Mouse (Mus musculus) activated CD4-positive, CD25-positive, alpha-beta regulatory T cell, adult 4 months (primary cell): ENCODE measurements around the gene Rbak. TPM values are rescaled to one million over a fixed set of nuclear protein-coding genes. Genes with fewer than 3 reads are reported as not detected.
"Not testable (repeated sequence)": the region's sequence is repeated elsewhere in the genome, so short reads cannot be mapped to it uniquely, and the experiment has no call there.

Source experiments
- ATAC-seq: one replicate; pipeline ENCODE4 v1.8.0; 2017
- polyA plus RNA-seq, 2 experiments: library from polyadenylated mRNA; unstranded; fragments of 100-300 nt; shearing (Covaris generic); gene quantifications; one replicate each; pipeline ENCODE4 v1.2.1; 2017

The Rbak gene
- 1 to 10 TPM; 6.7 to 8.8 TPM for polyA plus RNA-seq

DNA sequence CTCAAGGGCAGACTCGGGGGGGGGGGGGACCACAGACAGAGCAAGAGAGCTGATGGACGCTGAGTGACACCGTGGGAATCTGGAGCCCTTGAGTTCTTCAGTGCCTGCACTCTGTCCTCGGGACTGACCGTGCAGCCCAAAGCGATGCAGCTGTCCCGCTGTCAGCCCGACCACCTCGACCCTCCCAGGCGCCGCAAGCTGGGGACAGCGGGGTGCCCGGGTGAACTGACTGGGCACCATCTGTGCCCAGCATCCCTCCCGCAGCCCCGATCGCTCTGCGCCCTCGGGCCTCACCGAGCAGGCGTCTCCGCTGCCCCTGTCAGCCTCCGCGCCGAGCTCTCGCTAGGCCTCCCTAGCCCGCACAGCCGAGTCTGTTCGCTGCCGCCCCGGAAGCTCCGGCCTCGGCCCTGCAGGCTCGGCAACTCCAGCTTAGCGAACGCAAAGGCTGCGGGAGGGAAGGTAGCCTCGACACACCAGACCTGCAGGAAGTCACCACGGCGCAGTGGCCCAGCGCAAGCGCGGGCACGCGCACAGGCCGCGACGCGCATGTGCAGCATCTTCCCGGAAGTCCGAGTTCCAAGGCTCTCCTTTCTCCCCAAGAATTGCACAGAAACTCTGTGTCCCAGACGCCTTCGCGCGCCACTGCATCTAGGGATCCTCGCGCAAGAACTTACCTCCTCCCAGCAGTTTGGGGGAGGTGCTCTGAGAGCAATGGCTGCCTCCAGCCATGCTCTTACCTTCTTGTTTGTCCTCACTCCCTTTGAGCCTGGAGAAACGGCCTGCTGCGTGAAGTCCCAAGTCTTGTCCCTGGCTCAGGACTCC is at the start of gene Rbak, which contains the start of gene Spdye4b:
TSS of gene Rbak (minus strand) at position 521 of the 822 bp plus-strand sequence.
TSS of gene Spdye4b (plus strand) at position 763 of the 822 bp plus-strand sequence.
- peak; percentile 93 for ATAC-seq

DNA sequence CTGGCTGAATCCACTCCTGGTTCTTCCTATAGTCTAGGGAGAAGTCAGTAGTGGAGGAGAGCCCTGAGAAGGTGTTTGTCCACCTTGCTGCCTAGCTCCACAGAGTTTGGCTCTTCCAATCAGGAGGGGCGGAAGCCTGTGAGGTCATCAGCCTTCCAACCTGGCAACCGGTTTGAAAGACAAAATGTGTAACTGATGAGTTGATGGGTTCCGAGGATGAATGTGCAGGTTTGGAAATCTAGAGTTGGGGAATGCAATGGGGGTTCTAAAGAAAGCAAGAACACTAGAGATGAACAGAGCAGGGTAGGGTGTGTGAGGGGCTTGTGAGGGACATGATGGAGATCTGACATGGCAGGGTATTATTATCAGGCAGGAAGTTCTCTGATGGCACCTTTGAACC is 46.2 kb upstream of the Rbak start, which contains the start of gene Spdye4a:
TSS of gene Spdye4a (minus strand) at position 101 of the 400 bp plus-strand sequence.
- no peak for ATAC-seq

DNA sequence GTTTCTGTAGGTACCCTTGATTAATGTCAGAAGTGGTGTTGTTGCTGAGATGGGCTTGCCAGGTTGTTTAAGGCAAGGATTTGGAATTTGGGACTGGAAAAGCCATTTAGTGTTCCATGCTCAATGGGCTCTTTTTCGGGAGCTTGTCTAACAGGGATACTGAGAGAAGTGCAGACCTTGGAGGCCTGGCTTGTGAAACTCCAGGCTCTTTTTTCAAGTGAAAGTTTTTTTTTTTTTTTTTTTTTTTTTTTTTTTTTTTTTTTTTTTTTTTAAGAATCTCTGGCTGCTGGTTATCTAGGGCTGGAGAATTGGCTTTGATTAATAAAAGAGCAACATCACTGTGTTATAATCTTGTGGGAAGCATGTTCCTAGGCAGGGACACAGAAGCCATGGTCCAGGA is 41.7 kb upstream of the Rbak start:
- no peak for ATAC-seq

DNA sequence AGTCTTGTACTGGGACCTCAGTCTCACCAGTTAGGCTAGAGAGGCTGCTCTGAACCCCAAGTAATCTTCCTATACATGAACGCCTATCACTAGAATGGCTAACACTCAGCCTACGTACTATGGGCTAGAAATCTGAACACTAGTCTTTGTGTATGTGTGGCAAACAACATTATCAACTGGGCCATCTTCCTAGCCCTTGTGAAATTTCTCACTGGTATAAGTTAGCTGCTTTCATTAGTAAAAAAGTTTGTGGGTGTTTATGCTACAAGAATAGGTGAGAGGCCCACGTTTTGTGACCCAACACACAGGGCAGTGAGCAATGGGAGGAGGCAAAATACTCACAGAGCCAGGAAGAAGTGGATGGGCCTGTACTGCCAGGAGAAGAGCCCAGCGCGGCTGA is 40.4 kb upstream of the Rbak start:
- ATAC-seq, result no peak

DNA sequence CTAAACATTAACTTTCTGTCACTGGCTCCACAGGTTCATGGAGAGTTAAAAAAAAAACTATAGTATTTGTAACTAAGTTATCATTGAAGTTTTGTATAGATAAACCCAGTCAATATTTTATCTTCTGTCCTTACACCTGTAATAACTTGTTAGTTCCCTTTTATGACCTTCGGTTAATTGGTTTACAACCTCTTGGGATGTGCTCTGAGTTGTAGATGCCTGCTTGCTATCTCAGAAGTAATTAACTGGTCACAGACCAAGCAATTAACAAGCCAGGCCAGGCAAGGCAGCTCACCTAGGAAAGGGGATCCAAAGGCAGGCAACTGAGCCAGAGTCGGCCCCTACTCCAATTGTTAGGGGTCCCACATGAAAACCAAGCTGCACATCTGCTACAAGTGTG is 33.3 kb upstream of the Rbak start:
- no peak for ATAC-seq

DNA sequence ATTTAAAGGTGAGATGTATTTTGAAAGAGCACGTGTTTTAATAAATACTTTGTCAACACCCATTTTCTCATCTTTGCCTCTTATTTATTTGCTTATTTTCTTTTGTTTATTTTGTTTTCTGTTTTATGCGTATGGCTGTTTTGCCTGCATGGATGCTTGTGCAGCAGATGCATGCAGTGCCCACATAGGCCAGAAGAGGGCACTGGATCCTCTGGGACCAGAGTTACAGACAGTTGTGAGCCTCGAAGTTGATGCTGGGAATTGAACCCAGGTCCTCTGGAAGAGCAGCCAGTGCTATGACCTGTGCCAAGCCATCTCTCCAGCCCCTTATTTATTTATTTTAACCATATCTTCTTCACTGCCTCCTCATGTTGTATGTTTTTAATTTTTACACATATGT is 24.4 kb upstream of the Rbak start:
- no peak for ATAC-seq

DNA sequence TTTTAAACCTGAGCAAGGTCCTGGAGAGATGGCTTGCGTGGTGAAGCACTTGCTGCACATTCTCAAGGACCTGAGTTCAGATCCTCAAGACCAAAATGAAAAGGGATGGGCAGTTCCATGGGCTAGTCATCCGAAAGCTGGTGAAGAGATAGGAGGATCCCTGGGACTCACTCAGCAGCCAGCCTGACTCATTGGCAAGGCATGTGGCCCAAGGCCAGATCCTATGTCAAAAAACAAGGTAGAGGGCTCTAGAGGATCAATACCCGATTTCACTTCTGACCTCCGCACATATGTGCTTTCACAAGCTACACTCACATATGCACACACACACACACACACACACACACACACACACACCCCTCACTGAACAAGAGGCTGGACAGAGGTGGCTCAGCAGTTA is 15.9 kb upstream of the Rbak start:
- no peak for ATAC-seq

DNA sequence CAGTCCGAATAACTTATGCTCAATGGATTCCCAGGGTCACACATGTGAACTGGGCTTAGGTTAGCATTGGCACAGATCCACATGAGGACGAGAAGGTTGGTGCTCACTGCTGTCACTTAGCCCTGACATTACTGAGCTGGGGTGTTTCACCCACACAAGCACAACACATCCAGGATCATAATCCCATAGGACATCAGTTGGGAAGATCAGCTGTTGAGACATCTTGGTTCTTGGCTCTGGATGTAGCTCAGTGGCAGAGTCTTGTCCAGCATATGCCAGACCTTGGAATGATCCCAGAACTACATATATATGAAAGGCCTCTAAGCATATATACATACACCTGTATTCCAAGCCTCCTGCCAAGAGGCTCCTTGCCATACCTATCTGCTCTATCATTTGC is 14.6 kb upstream of the Rbak start:
- ATAC-seq, result no peak

DNA sequence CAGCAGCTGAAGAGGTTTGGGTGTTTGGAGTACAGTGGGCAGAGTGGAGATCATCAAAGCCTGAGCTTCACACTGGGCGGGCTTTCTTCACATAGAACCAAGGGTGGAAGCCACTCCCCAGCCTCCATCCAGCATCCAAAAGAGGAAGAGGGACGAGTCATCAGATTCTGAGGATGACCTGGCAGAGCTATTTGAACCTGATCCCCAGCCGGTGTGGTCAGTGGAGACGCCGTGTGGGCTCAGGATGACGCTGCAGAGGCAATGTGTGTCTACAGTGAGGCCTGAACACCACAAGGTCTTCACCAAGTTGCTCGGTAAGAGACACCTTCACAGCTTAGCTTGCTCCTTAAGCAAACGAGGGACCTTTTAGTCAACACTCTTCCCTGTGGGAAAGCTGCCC is 14.2 kb upstream of the Rbak start:
- not testable (repeated sequence) for ATAC-seq

DNA sequence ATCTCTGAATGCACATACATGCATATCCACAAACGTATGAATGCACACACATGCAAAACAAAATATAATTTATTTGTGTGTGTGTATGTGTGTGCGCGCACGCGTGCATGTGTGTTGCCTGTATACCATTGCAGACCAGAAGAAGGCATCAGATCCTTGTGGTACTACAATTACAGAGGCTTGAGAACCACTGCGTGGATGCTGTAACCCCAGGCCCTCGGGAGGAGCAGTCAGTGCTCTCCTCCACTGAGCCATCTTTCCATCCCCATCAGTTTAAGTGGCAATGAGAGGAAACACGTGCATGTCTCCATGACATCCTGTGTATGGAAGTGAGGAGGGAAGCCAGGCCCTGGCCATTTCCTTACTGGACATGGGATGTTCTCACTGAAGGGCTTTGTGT is 12.2 kb upstream of the Rbak start:
- no peak for ATAC-seq

DNA sequence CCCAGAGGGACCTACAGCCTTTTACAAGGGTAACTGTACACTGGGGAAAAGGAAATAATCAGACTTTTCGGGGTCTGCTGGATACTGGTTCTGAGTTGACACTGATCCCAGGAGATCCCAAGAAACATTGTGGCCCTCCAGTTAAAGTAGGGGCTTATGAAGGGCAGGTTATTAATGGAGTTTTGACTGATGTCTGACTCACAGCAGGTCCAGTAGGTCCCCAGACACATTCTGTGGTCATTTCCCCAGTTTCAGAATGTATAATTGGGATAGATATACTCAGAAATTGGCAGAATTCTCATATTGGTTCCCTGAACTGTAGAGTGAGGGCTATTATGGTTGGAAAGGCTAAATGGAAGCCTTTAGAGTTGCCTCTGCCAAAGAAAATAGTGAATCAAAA is 7.4 kb upstream of the Rbak start:
- ATAC-seq, result not testable (repeated sequence)

DNA sequence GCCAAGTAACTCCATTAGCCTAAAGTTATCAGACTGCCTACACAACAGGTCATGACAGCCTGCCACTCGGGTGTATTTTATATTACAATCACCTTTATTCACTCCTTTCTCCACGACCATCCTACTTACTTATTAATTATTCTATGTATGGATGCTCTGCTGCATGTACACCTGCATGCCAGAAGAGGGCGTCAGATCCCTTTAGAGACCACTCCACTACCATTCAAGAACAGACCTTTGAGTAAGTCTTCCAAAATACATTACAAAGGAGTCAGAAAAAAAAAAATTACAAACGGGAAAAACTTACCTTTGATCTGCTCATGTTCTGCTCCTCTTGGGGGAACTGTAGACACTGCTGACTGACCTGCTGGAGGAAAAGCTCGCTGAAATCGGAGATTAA is 1.4 kb downstream of the Rbak start:
- ATAC-seq, result no peak

DNA sequence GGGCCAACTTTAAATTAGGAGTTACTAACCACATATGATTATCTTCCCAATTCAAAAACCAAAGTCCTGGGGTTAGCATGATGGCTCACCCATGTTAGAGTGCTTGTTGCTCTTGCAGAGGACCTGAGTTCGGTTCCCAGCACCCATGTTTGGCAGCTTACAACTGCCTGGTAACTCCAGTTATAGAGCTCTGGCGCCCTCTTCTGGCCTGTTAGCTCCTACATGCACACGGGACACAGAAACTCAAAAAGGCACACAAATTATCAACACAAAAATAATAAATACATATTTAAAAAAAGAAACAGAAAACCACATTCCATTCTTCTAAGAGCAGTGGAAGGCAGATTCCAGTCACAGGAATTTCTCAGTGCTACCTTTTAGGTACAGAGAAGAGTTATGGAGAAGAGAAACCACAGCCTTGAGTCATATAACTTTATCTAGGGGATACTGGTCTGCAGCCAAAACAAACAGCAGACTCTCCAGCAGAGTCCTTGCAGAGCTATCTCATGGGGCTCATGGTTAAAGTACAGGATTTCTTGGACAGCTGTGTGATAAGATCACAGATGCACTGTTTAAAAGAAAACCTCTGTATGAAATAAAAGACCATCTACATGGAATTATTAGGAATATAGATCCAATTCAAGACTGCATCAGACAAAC is 2.9 kb downstream of the Rbak start:
- no peak for ATAC-seq

DNA sequence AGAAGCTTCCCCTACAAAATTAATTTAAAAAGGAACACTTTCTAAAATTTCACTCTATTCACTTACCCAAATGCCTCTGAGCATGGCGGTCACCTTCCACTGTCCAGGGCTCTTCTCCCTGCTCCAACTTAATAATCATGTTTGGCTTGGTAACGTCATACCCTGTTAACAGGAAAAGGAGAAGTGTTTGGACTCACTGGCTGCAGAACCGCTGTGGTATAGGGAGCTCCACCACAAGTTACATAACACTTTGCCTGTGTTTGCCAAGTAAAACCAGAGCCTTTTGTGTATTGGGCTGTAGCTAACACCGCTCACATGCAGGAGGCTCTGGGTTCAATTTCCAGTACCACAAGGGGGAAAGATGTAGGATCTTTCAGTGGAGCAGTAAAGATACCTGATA is 4.6 kb downstream of the Rbak start:
- ATAC-seq, result no peak

DNA sequence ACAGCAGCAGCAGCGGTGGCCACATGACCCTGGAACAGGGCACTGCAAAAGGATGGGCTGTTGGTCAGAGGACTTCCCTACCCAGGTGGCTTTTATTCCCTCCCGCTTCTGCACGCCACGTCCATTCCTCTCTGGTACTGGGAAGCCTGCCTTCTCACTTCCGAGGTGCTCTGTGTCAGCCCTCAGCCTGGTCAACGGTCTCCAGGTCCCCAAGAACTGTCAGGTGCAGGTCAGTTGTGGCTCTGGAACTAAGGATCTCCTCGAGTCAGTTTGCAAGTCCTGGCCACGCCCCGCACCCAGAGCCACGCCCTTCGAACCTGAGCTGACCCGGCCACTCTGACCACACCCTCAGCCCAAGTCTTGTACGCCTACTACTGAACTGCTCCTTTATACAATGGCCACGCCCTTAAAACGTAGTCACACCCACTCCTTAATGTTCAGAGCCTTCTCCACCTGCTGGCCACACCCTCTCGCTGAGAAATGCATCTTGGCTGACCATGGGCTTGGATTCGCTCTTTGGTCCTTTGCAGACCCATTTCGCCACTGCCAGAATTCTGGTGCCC is 15.0 kb downstream of the Rbak start:
- no peak for ATAC-seq

DNA sequence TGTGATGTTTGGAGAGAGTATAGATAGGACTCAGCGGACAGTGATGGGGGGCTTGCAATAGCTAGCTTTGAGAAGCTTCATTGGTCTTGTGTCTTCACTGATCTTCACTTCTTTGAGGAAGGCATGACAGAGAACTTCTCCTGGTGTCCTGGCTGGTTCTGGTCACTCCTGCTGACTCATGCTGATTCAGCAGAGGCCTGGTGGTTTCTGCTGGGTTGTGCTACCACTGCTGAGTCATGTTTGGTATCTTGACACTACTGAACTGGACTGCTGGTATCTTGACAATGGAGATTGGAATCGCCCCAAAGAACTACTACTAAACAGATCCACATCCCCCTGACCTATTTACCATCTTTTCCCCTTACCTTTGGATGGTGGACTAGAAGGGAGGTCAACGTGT is 25.0 kb downstream of the Rbak start:
- ATAC-seq, result no peak

DNA sequence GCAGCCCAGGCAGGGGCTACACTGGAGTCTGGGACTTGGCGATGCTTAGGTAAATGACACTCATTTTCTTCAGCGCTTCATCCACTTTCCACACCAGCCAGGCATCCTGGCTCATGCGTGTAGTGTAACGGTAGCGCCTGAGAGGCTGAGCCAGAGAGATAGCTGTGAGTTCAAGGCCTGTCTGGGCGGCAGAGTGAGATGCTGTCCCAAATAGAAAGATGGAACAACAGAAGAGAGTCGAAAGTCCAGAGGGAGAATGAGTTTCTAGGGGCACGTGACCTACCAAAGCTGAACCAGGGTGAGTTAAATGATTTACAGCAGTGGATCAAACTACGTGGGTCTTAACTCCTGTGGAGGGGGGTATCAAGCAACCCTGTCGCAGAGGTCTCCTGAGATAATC is 26.8 kb downstream of the Rbak start:
- ATAC-seq, result no peak

DNA sequence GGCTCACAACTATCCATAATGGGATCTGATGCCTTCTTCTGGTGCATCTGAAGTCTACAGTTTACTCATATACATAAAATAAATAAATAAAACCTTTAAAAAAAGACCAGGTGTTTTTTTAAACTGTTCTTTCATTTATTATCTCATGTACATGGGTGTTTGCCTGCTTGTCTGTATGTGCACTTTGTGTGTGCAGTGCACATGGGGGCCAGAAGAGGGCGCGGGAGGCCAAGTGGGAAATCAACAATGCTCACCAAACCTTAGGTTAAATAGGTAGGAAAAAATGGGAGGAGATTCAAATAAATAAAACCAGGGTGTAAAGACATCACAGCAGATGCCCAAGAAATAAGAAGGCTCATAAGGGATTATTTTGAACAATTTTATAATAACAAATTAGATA is 30.5 kb downstream of the Rbak start:
- ATAC-seq, result no peak

DNA sequence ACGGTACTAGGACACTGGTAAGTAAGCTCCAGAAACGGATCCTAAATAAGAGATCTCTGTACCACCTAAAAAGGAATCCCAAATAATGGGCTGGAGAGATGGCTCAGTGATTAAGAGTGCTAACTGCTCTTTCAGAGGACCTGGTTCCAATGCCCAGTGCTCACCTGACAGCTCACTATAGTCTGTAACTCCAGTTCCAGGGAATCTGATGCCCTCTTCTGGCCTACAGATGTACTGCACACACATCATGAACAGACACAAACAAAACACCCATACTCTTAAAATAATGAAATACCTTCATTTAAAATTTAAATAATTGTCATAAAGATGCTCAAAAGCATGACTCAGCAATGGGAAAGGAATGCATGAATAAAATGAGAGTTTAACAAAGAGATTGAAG is 31.0 kb downstream of the Rbak start:
- no peak for ATAC-seq

DNA sequence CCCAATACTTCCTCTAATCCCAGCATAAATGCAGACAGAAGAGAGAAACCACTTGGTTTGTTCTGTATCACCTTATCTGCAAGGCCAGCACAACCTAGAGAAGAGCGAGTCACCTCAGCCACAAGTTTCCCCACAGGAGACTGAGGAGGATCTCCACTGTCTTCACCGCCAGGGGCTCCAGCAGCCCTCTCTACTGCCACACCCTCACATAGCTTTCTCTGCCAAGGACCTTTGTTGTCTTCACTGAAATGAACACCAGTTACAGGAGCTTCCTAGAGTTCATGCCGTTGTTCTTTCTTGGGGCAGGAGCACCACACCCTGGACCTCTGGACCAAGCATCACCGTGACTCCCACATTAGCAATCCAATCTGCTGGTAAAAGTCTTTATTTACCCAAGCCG is 31.9 kb downstream of the Rbak start:
- ATAC-seq, result no peak

DNA sequence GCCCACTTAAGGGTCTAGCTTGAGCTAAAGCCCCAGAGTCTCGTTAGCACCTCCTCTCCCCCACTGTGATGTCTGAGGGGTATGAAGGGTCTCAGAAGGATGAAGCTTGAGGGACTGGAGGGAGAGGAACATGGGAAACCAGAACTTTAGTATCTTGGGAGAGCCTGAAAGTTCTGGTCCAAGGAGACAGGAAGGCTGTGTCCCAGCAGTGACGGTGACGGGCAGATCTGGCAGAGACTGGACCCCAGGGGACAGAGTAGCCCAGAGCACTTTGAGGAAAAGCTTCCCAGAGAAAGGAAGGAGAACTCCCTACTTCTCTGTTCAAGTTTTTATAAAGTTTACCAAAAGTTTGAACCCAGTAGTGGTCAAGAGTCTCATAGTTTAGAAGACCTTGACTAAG is 33.1 kb downstream of the Rbak start, which contains the start of gene Olfr718-ps1:
TSS of gene Olfr718-ps1 (minus strand) at position 101 of the 400 bp plus-strand sequence.
- no peak for ATAC-seq

DNA sequence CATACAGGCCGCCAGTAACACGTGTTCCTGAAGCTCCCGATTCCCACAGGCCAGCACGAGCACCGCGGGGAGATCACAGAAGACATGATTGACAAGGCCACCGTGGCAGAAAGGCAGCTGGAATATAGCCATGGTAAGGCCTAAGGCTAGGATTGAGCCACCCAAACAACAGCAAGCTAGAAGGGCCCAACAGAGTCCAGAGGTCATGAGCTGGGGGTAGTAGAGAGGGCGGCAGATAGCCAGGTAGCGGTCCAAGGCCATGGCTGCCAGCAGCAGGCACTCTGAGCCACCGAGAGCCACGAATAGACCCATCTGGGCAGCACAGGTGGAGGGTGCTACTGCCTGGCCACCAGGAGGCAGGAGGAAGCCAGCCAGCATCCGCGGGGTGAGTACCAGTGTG is 43.0 kb downstream of the Rbak start:
- no peak for ATAC-seq

DNA sequence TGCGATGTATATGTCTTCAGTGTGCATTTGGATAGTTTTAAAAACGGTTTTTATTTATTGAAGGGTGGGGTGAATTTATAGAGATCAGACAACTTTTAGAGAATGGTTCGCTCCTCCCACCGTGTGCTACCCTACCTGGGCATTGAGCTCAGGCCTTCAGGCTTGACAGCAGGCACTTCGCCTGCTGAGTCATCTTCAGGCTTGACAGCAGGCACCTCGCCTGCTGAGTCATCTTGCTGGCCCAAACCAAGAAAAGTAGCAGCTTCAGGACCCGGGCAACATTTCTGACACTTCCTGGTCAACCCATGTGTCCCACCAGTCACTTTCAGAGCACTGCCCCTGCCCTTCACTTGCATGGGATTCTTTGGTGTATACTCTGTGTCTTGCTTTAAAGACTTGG is 45.5 kb downstream of the Rbak start:
- ATAC-seq, result no peak
